In the genomic region with DNA sequence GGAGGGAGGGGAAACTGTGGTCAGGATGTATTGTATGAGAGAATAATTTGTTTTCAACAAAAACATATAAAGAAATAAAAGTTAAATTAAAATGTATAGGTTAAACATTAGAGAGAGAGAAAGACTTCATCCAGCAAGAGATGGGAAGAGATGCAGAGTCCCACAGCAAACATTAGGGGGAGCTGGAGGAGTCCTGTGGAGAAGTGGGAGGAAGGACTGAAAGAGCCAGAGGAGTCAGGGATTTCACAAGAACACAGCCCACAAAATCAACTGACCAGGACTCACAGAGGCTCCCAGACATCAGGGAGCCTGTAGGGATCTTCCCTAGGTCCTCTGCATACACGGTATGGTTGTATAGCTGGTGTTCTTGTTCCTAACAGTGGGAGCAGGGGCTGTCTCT, we compare ENCODE assay signal across 15 mouse cellular contexts. TPM values are rescaled to one million over a fixed set of nuclear protein-coding genes. Genes with fewer than 3 reads are reported as not detected.
A peak's percentile ranks its signal among the peaks of the same experiment; 100 is the strongest.
DNase-seq lines count a peak whose midpoint lies in the region; ATAC-seq and TF ChIP-seq lines count a peak whose summit lies in the region.
"Had no signal": no experiment of that assay in that cellular context is flagged by ENCODE, and none has a peak within 500 bp of the region (broad histone marks: within the 10 kb centered on the region; RNA-seq: fewer than 3 reads in every experiment).

No protein-coding gene starts in this region.

- no peak for ATAC-seq in midbrain, embryonic 15.5 days (replicated peaks)
- no peak for ATAC-seq in hindbrain, embryonic 11.5 days (ENCODE audit: low FRiP score)
- ATAC-seq: hindbrain, embryonic 16.5 days had no signal

- DNase-seq in heart, adult 2 months = no peak
- no peak for DNase-seq in heart, postnatal 10 days
- DNase-seq in thymus, postnatal 0 days (ENCODE audit: low spot score) = peak; percentile 11
- DNase-seq in thymus, adult 2 months = no peak
- peak; percentile 19 for DNase-seq in induced T-regulatory cell, adult 2 months (ENCODE audit: low read depth)
- DNase-seq in hindbrain, embryonic 11.5 days (ENCODE audit: low spot score) = no peak
- no peak for DNase-seq in adrenal gland, postnatal 14 days
- DNase-seq: adrenal gland, postnatal 36 days; cerebellum, adult 8-10 months; spleen, adult 18-20 months had no signal

- intact Hi-C loops in heart, adult 2 months (cut with DNase I) = no loop called here
- intact Hi-C loops in heart, postnatal 10 days (cut with DNase I) = no loop called here

- TF ChIP-seq EP300 in heart, adult 2 months (IDR thresholded peaks at IDR 0.05; ENCODE audit: insufficient read depth, low read depth, low read length) = no peak

- H3K9me3 ChIP-seq in midbrain, embryonic 15.5 days = no peaks in the 10 kb centered on the region
- no peaks in the 10 kb centered on the region for H3K9me3 ChIP-seq in hindbrain, embryonic 11.5 days (ENCODE audit: control insufficient read depth, low read length)

- no peaks in the 10 kb centered on the region for H3K36me3 ChIP-seq in heart, adult 2 months (ENCODE audit: control insufficient read depth, insufficient read depth, low read length)
- no peaks in the 10 kb centered on the region for H3K36me3 ChIP-seq in thymus, adult 2 months (ENCODE audit: control insufficient read depth, insufficient read depth, low read length)
- no peaks in the 10 kb centered on the region for H3K36me3 ChIP-seq in midbrain, embryonic 15.5 days (replicated peaks)
- H3K36me3 ChIP-seq in hindbrain, embryonic 11.5 days (ENCODE audit: control insufficient read depth, insufficient read depth, low read length) = no peaks in the 10 kb centered on the region

- H3K9ac ChIP-seq in heart, adult 2 months (ENCODE audit: low read depth, low read length) = no peak overlapping the region
- no peak overlapping the region for H3K9ac ChIP-seq in midbrain, embryonic 15.5 days
- no peak overlapping the region for H3K9ac ChIP-seq in hindbrain, embryonic 11.5 days (ENCODE audit: low read depth, low read length)
- H3K9ac ChIP-seq: lung, embryonic 14.5 days had no signal

- no peaks in the 10 kb centered on the region for H3K27me3 ChIP-seq in heart, adult 2 months (ENCODE audit: control insufficient read depth, insufficient read depth, low read length)
- no peaks in the 10 kb centered on the region for H3K27me3 ChIP-seq in thymus, adult 2 months (ENCODE audit: control insufficient read depth, insufficient read depth, low read length)
- H3K27me3 ChIP-seq in midbrain, embryonic 15.5 days (replicated peaks) = no peaks in the 10 kb centered on the region
- H3K27me3 ChIP-seq in hindbrain, embryonic 11.5 days (ENCODE audit: control insufficient read depth, insufficient read depth, low read length) = no peaks in the 10 kb centered on the region

- H3K4me1 ChIP-seq in heart, adult 2 months (ENCODE audit: control insufficient read depth, insufficient read depth, low read length) = no peaks in the 10 kb centered on the region
- no peaks in the 10 kb centered on the region for H3K4me1 ChIP-seq in thymus, adult 2 months (replicated peaks; ENCODE audit: control insufficient read depth, insufficient read depth, low read length)
- H3K4me1 ChIP-seq in midbrain, embryonic 15.5 days = peaks cover 2% of the 10 kb centered on the region; the same call in 1 of the 2 replicates
- H3K4me1 ChIP-seq in hindbrain, embryonic 11.5 days (replicated peaks; ENCODE audit: control insufficient read depth, insufficient read depth, low read length) = no peaks in the 10 kb centered on the region

- TF ChIP-seq POLR2A in heart, adult 2 months (IDR thresholded peaks at IDR 0.05; ENCODE audit: insufficient read depth, low read depth, low read length) = no peak
- TF ChIP-seq POLR2A in thymus, adult 2 months (IDR thresholded peaks at IDR 0.05; ENCODE audit: control insufficient read depth, extremely low read depth, insufficient read depth, low read length, poor library complexity) = no peak

- 36% methylated on average over 1 of the region's 1 CpGs for WGBS in heart, adult 2 months
- WGBS in thymus, adult 2 months = 61% methylated on average over 1 of the region's 1 CpGs
- WGBS in midbrain, embryonic 15.5 days = 54% methylated on average over 1 of the region's 1 CpGs
- WGBS in hindbrain, embryonic 11.5 days = 36% methylated on average over 1 of the region's 1 CpGs

- H3K4me2 ChIP-seq in midbrain, embryonic 15.5 days = no peak overlapping the region
- H3K4me2 ChIP-seq in hindbrain, embryonic 11.5 days (replicated peaks; ENCODE audit: low read depth, low read length) = no peak overlapping the region
- H3K4me2 ChIP-seq: lung, embryonic 14.5 days had no signal

- no peaks in the 10 kb centered on the region for H3K79me2 ChIP-seq in heart, adult 2 months (replicated peaks; ENCODE audit: control insufficient read depth, insufficient read depth, low read length)

- H3K27ac ChIP-seq in heart, adult 2 months = no peak overlapping the region
- no peak overlapping the region for H3K27ac ChIP-seq in thymus, adult 2 months (ENCODE audit: control insufficient read depth, insufficient read depth, low read length)
- H3K27ac ChIP-seq in midbrain, embryonic 15.5 days = no peak overlapping the region
- H3K27ac ChIP-seq in hindbrain, embryonic 11.5 days (ENCODE audit: low read depth, low read length) = no peak overlapping the region

- H3K4me3 ChIP-seq in heart, adult 2 months = no peak overlapping the region
- H3K4me3 ChIP-seq in thymus, adult 2 months (ENCODE audit: control insufficient read depth, insufficient read depth, low read length) = no peak overlapping the region
- no peak overlapping the region for H3K4me3 ChIP-seq in midbrain, embryonic 15.5 days
- no peak overlapping the region for H3K4me3 ChIP-seq in hindbrain, embryonic 11.5 days (ENCODE audit: low read depth, low read length)

- peak; percentile 28 for TF ChIP-seq CTCF in heart, adult 2 months (IDR thresholded peaks at IDR 0.05)
- TF ChIP-seq CTCF in thymus, adult 2 months (IDR thresholded peaks at IDR 0.05; ENCODE audit: borderline replicate concordance, control insufficient read depth, extremely low read depth, insufficient read depth, low read length, poor library complexity) = no peak

RNA-seq across cellular contexts. Expression of gene Treml2, which starts 12.5 kb away (rescaled TPM):
- total RNA-seq in heart, adult 2 months (2021) = 1 to 10 TPM in 1 of 2 experiments, under 1 TPM in 1; 0.91 to 3.1 TPM
- polyA plus RNA-seq in heart, adult 2 months (2012; rRNA removed) = 1.5 and 2.4 TPM in 2 replicates
- total RNA-seq in heart, postnatal 10 days (2021) = under 1 TPM; 0.42 to 0.69 TPM
- 8.9 and 11.9 TPM in 2 replicates for polyA plus RNA-seq in thymus, postnatal 0 days (2015; fragmentation: Nextera tagmentation; extraction: Ambion mirVana)
- 54.8 and 56.4 TPM in 2 replicates for polyA plus RNA-seq in thymus, adult 2 months (2012; rRNA removed)
- polyA plus RNA-seq in midbrain, embryonic 15.5 days (2015; fragmentation: Nextera tagmentation; extraction: Ambion mirVana) = 0.08 TPM in 1 of 2 replicates, not detected in the other
- 0.08 and 0.09 TPM in 2 replicates for polyA plus RNA-seq in hindbrain, embryonic 11.5 days (2014; fragmentation: Nextera tagmentation; extraction: Ambion mirVana)
- 0.93 and 5.6 TPM in 2 replicates for total RNA-seq in adrenal gland, postnatal 14 days (2021)
- polyA plus RNA-seq: hindbrain, embryonic 16.5 days had no signal

RNA-seq across cellular contexts. Expression of gene Treml4, which starts 22.7 kb away (rescaled TPM):
- total RNA-seq in heart, adult 2 months (2021) = under 1 TPM in 1 of 2 experiments, not detected in 1; 0.31 TPM
- 0.76 and 1.9 TPM in 2 replicates for polyA plus RNA-seq in heart, adult 2 months (2012; rRNA removed)
- total RNA-seq in heart, postnatal 10 days (2021) = under 1 TPM; 0.14 to 0.97 TPM
- 0.82 and 1.5 TPM in 2 replicates for polyA plus RNA-seq in thymus, postnatal 0 days (2015; fragmentation: Nextera tagmentation; extraction: Ambion mirVana)
- 4.3 and 4.7 TPM in 2 replicates for polyA plus RNA-seq in thymus, adult 2 months (2012; rRNA removed)
- not detected in 2 replicates for polyA plus RNA-seq in midbrain, embryonic 15.5 days (2015; fragmentation: Nextera tagmentation; extraction: Ambion mirVana)
- polyA plus RNA-seq in hindbrain, embryonic 11.5 days (2014; fragmentation: Nextera tagmentation; extraction: Ambion mirVana) = 0.20 and 0.34 TPM in 2 replicates
- total RNA-seq in adrenal gland, postnatal 14 days (2021) = 0.89 and 1.8 TPM in 2 replicates
- total RNA-seq: left cerebral cortex, postnatal 25 days had no signal

RNA-seq across cellular contexts. Expression of gene B430306N03Rik, which starts 29.2 kb away (rescaled TPM):
- under 1 TPM; 0.14 to 0.57 TPM for total RNA-seq in heart, adult 2 months (2021)
- polyA plus RNA-seq in heart, adult 2 months (2012; rRNA removed) = 0.35 and 0.55 TPM in 2 replicates
- total RNA-seq in heart, postnatal 10 days (2021) = under 1 TPM in 1 of 2 experiments, not detected in 1; 0.15 TPM
- 0.53 and 0.64 TPM in 2 replicates for polyA plus RNA-seq in thymus, postnatal 0 days (2015; fragmentation: Nextera tagmentation; extraction: Ambion mirVana)
- 4.0 and 4.3 TPM in 2 replicates for polyA plus RNA-seq in thymus, adult 2 months (2012; rRNA removed)
- polyA plus RNA-seq in midbrain, embryonic 15.5 days (2015; fragmentation: Nextera tagmentation; extraction: Ambion mirVana) = 0.09 and 0.22 TPM in 2 replicates
- 0.04 TPM in 1 of 2 replicates, not detected in the other for polyA plus RNA-seq in hindbrain, embryonic 11.5 days (2014; fragmentation: Nextera tagmentation; extraction: Ambion mirVana)
- total RNA-seq in adrenal gland, postnatal 14 days (2021) = 0.19 and 0.45 TPM in 2 replicates

RNA-seq across cellular contexts. Expression of gene Trem3, which starts 39.2 kb away (rescaled TPM):
- under 1 TPM in 1 of 2 experiments, not detected in 1; 0.26 TPM for total RNA-seq in heart, adult 2 months (2021)
- 0.23 TPM in 1 of 2 replicates, not detected in the other for polyA plus RNA-seq in heart, adult 2 months (2012; rRNA removed)
- not detected for total RNA-seq in heart, postnatal 10 days (2021)
- 0.14 and 0.30 TPM in 2 replicates for polyA plus RNA-seq in thymus, postnatal 0 days (2015; fragmentation: Nextera tagmentation; extraction: Ambion mirVana)
- 0.23 and 0.27 TPM in 2 replicates for polyA plus RNA-seq in thymus, adult 2 months (2012; rRNA removed)
- not detected in 2 replicates for polyA plus RNA-seq in midbrain, embryonic 15.5 days (2015; fragmentation: Nextera tagmentation; extraction: Ambion mirVana)
- polyA plus RNA-seq in hindbrain, embryonic 11.5 days (2014; fragmentation: Nextera tagmentation; extraction: Ambion mirVana) = not detected in 2 replicates
- total RNA-seq in adrenal gland, postnatal 14 days (2021) = 0.48 TPM in 1 of 2 replicates, not detected in the other
- total RNA-seq: adrenal gland, postnatal 36 days had no signal
- polyA plus RNA-seq: heart, embryonic 14.5 days; hindbrain, embryonic 16.5 days had no signal

RNA-seq across cellular contexts. Expression of gene Trem1, which starts 54.2 kb away (rescaled TPM):
- total RNA-seq in heart, adult 2 months (2021) = under 1 TPM in 1 of 2 experiments, not detected in 1; 0.10 TPM
- polyA plus RNA-seq in heart, adult 2 months (2012; rRNA removed) = 0.09 and 0.10 TPM in 2 replicates
- under 1 TPM; 0.12 to 0.15 TPM for total RNA-seq in heart, postnatal 10 days (2021)
- polyA plus RNA-seq in thymus, postnatal 0 days (2015; fragmentation: Nextera tagmentation; extraction: Ambion mirVana) = 0.05 TPM in 2 replicates
- polyA plus RNA-seq in thymus, adult 2 months (2012; rRNA removed) = 0.08 and 0.09 TPM in 2 replicates
- not detected in 2 replicates for polyA plus RNA-seq in midbrain, embryonic 15.5 days (2015; fragmentation: Nextera tagmentation; extraction: Ambion mirVana)
- polyA plus RNA-seq in hindbrain, embryonic 11.5 days (2014; fragmentation: Nextera tagmentation; extraction: Ambion mirVana) = 0.10 TPM in 1 of 2 replicates, not detected in the other
- 0.11 TPM in 2 replicates for total RNA-seq in adrenal gland, postnatal 14 days (2021)
- total RNA-seq: left cerebral cortex, postnatal 25 days had no signal
- polyA plus RNA-seq: hindbrain, embryonic 16.5 days; lung, embryonic 14.5 days had no signal

Comparison
In these comparisons a context has a peak if more than half of its experiments do, and no peak if none do; other contexts are left out.
1. DNase-seq: peak in thymus, postnatal 0 days (single experiment) and induced T-regulatory cell, adult 2 months (single experiment); none in heart, adult 2 months (0 of 2), heart, postnatal 10 days (0 of 2), thymus, adult 2 months (single experiment), hindbrain, embryonic 11.5 days (single experiment) and adrenal gland, postnatal 14 days (single experiment).